Mouse (Mus musculus): ENCODE measurements around the gene Blm. TPM values are rescaled to one million over a fixed set of nuclear protein-coding genes. Genes with fewer than 3 reads are reported as not detected.

Gene Blm
- polyA plus RNA-seq, 1 experiment: 6.3 TPM

GRCm38 (mm10) chr7:80439789-80440488, 95.0 kb downstream of the Blm start:
- no peak for DNase-seq
- H3K27me3 ChIP-seq (ENCODE audit: control insufficient read depth, insufficient read depth, low read length): no peaks in the 10 kb centered on the region
- 72% methylated on average over 10 of the region's 10 CpGs for WGBS
- no peak for TF ChIP-seq POLR2A (IDR thresholded peaks at IDR 0.05; ENCODE audit: control insufficient read depth, extremely low read depth, insufficient read depth, low read length, poor library complexity)
- no peak for TF ChIP-seq CTCF (IDR thresholded peaks at IDR 0.05; ENCODE audit: borderline replicate concordance, control insufficient read depth, extremely low read depth, insufficient read depth, low read length, poor library complexity)
- peaks cover 10% of the 10 kb centered on the region for H3K4me1 ChIP-seq (replicated peaks; ENCODE audit: control insufficient read depth, insufficient read depth, low read length)
- no peaks in the 10 kb centered on the region for H3K36me3 ChIP-seq (ENCODE audit: control insufficient read depth, insufficient read depth, low read length)
- no peak overlapping the region for H3K4me3 ChIP-seq (ENCODE audit: control insufficient read depth, insufficient read depth, low read length)
- no peak overlapping the region for H3K27ac ChIP-seq (ENCODE audit: control insufficient read depth, insufficient read depth, low read length)

DNA sequence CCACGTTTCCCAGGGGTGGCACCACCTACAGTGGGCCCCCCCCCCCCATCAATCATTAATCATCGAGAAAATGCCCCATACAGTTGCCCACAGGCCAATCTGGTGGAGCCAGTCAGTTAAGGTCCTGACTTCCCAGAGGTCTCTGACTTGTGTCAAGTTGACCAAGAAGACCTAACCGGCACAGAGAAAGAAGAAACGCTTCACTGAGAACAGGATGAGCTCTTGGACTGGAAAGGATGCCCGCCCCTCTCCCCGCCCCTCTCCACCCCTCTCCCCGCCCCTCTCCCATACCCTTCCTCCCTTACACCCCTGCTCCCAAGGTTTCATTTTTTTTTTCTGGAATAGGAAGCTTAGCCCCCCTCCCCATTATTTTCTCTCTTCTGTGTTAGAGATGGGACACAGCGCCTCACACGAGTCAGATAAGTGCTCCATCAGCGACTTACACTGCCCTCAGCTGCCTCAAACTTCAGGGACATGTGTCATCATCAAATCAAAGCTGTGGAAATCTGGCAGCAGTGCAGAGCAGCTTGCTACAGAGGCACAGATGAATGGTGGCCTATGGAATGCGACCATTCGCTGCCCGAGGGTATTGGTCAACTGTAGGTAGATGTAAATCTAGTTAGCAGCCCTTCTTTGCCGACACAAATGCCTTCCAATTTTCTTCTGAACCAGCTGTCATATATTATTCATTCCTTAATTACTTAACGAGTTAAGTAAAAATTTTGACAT, 95.7 kb downstream of the Blm start:
- WGBS: 80% methylated on average over 15 of the region's 15 CpGs
- peaks cover 3% of the 10 kb centered on the region for H3K4me1 ChIP-seq (replicated peaks; ENCODE audit: control insufficient read depth, insufficient read depth, low read length)
- no peak for DNase-seq
- no peaks in the 10 kb centered on the region for H3K36me3 ChIP-seq (ENCODE audit: control insufficient read depth, insufficient read depth, low read length)
- no peak overlapping the region for H3K27ac ChIP-seq (ENCODE audit: control insufficient read depth, insufficient read depth, low read length)
- no peaks in the 10 kb centered on the region for H3K27me3 ChIP-seq (ENCODE audit: control insufficient read depth, insufficient read depth, low read length)
- H3K4me3 ChIP-seq (ENCODE audit: control insufficient read depth, insufficient read depth, low read length): no peak overlapping the region
- TF ChIP-seq CTCF (IDR thresholded peaks at IDR 0.05; ENCODE audit: borderline replicate concordance, control insufficient read depth, extremely low read depth, insufficient read depth, low read length, poor library complexity) (no peak), POLR2A (IDR thresholded peaks at IDR 0.05; ENCODE audit: control insufficient read depth, extremely low read depth, insufficient read depth, low read length, poor library complexity) (no peak)

GRCm38 (mm10) chr7:80436571-80436970, 98.3 kb downstream of the Blm start:
- WGBS: 91% methylated on average over 7 of the region's 7 CpGs
- Histone ChIP-seq H3K36me3 (ENCODE audit: control insufficient read depth, insufficient read depth, low read length) (no peaks in the 10 kb centered on the region), H3K27me3 (ENCODE audit: control insufficient read depth, insufficient read depth, low read length) (no peaks in the 10 kb centered on the region), H3K4me1 (replicated peaks; ENCODE audit: control insufficient read depth, insufficient read depth, low read length) (no peaks in the 10 kb centered on the region), H3K4me3 (ENCODE audit: control insufficient read depth, insufficient read depth, low read length) (no peak overlapping the region), H3K27ac (ENCODE audit: control insufficient read depth, insufficient read depth, low read length) (no peak overlapping the region)
- no peak for TF ChIP-seq POLR2A (IDR thresholded peaks at IDR 0.05; ENCODE audit: control insufficient read depth, extremely low read depth, insufficient read depth, low read length, poor library complexity)
- TF ChIP-seq CTCF (IDR thresholded peaks at IDR 0.05; ENCODE audit: borderline replicate concordance, control insufficient read depth, extremely low read depth, insufficient read depth, low read length, poor library complexity): no peak
- DNase-seq: no peak

- Histone ChIP-seq H3K36me3 (ENCODE audit: control insufficient read depth, insufficient read depth, low read length) (no peaks in the 10 kb centered on the region), H3K27me3 (ENCODE audit: control insufficient read depth, insufficient read depth, low read length) (no peaks in the 10 kb centered on the region), H3K4me3 (ENCODE audit: control insufficient read depth, insufficient read depth, low read length) (no peak overlapping the region), H3K27ac (ENCODE audit: control insufficient read depth, insufficient read depth, low read length) (no peak overlapping the region), H3K4me1 (replicated peaks; ENCODE audit: control insufficient read depth, insufficient read depth, low read length) (no peaks in the 10 kb centered on the region)
- no peak for DNase-seq
- no peak for TF ChIP-seq CTCF (IDR thresholded peaks at IDR 0.05; ENCODE audit: borderline replicate concordance, control insufficient read depth, extremely low read depth, insufficient read depth, low read length, poor library complexity)
- TF ChIP-seq POLR2A (IDR thresholded peaks at IDR 0.05; ENCODE audit: control insufficient read depth, extremely low read depth, insufficient read depth, low read length, poor library complexity): no peak
- 93% methylated on average over 3 of the region's 3 CpGs for WGBS
These were observed 99.3 kb downstream of the Blm start for GRCm38 (mm10) chr7:80435594-80435993.

GRCm38 (mm10) chr7:80429661-80430060, 105.3 kb downstream of the Blm start:
- no peak for TF ChIP-seq CTCF (IDR thresholded peaks at IDR 0.05; ENCODE audit: borderline replicate concordance, control insufficient read depth, extremely low read depth, insufficient read depth, low read length, poor library complexity)
- no peak for TF ChIP-seq POLR2A (IDR thresholded peaks at IDR 0.05; ENCODE audit: control insufficient read depth, extremely low read depth, insufficient read depth, low read length, poor library complexity)
- no peaks in the 10 kb centered on the region for H3K36me3 ChIP-seq (ENCODE audit: control insufficient read depth, insufficient read depth, low read length)
- no peaks in the 10 kb centered on the region for H3K27me3 ChIP-seq (ENCODE audit: control insufficient read depth, insufficient read depth, low read length)
- no peak for DNase-seq
- H3K4me3 ChIP-seq (ENCODE audit: control insufficient read depth, insufficient read depth, low read length): no peak overlapping the region
- no peaks in the 10 kb centered on the region for H3K4me1 ChIP-seq (replicated peaks; ENCODE audit: control insufficient read depth, insufficient read depth, low read length)
- WGBS: 95% methylated on average over 12 of the region's 12 CpGs
- H3K27ac ChIP-seq (ENCODE audit: control insufficient read depth, insufficient read depth, low read length): no peak overlapping the region

- 65% methylated on average over 5 of the region's 5 CpGs for WGBS
- no peaks in the 10 kb centered on the region for H3K36me3 ChIP-seq (ENCODE audit: control insufficient read depth, insufficient read depth, low read length)
- peaks cover 4% of the 10 kb centered on the region for H3K4me1 ChIP-seq (replicated peaks; ENCODE audit: control insufficient read depth, insufficient read depth, low read length)
- no peaks in the 10 kb centered on the region for H3K27me3 ChIP-seq (ENCODE audit: control insufficient read depth, insufficient read depth, low read length)
- no peak for DNase-seq
- TF ChIP-seq POLR2A (IDR thresholded peaks at IDR 0.05; ENCODE audit: control insufficient read depth, extremely low read depth, insufficient read depth, low read length, poor library complexity) (no peak), CTCF (IDR thresholded peaks at IDR 0.05; ENCODE audit: borderline replicate concordance, control insufficient read depth, extremely low read depth, insufficient read depth, low read length, poor library complexity) (no peak)
- no peak overlapping the region for H3K4me3 ChIP-seq (ENCODE audit: control insufficient read depth, insufficient read depth, low read length)
- no peak overlapping the region for H3K27ac ChIP-seq (ENCODE audit: control insufficient read depth, insufficient read depth, low read length)
These were observed 107.2 kb downstream of the Blm start for GRCm38 (mm10) chr7:80427730-80428129.
